Mouse (Mus musculus): ENCODE results near the gene Prrc2b. TPM values are rescaled to one million over a fixed set of nuclear protein-coding genes. Genes with fewer than 3 reads are reported as not detected.

Gene Prrc2b
- 42.5 and 43.5 TPM in 2 replicates for polyA plus RNA-seq (2012; rRNA removed)

GRCm38 (mm10) chr2:32150924-32151659, at the start of gene Prrc2b:
Prrc2b (plus strand) TSS chr2:32151082.
- no peaks in the 10 kb centered on the region for H3K36me3 ChIP-seq (ENCODE audit: control insufficient read depth, insufficient read depth, low read length)
- H3K4me3 ChIP-seq (ENCODE audit: insufficient read depth, low read depth, low read length), result peak within 1 kb of the TSS; percentile 70
- TF ChIP-seq CTCF (conservative IDR thresholded peaks at IDR 0.05; ENCODE audit: insufficient read depth, insufficient read length, low read depth, low read length), result no peak
- TF ChIP-seq POLR2A (IDR thresholded peaks at IDR 0.05; ENCODE audit: low read depth, low read length), result no peak
- peak within 1 kb of the TSS; percentile 83 for H3K27ac ChIP-seq (ENCODE audit: insufficient read depth, low read depth, low read length)
- WGBS, result 2% methylated on average over 115 of the region's 117 CpGs
- peaks cover 29% of the 10 kb centered on the region for H3K4me1 ChIP-seq (ENCODE audit: control insufficient read depth, insufficient read depth, low read length)
- peak; percentile 72 for DNase-seq
- no peaks in the 10 kb centered on the region for H3K27me3 ChIP-seq (replicated peaks; ENCODE audit: control insufficient read depth, insufficient read depth, low read length)

DNA sequence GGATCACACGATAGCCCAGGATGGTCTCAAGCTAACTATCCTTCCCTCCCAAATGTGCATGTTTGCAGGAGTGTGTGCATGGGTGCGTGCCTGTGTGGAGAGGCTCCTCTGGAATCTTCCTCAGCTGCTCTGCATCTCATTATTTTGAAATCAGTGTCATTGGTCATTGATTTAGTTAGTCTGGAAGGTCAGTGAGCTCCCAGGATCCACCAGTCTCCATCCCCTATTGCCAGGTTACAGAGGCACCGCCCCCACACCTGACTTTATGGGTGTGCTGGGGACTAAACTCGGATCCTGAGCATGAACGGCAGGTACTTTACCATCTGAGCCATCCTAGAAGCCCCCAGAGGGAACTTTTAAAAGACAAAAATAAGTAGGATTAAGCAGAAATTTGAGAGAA, 47.9 kb upstream of the Prrc2b start:
- WGBS, result 57% methylated on average over 5 of the region's 5 CpGs
- Histone ChIP-seq H3K36me3 (ENCODE audit: control insufficient read depth, insufficient read depth, low read length) (no peaks in the 10 kb centered on the region), H3K4me3 (ENCODE audit: insufficient read depth, low read depth, low read length) (no peak overlapping the region), H3K27me3 (replicated peaks; ENCODE audit: control insufficient read depth, insufficient read depth, low read length) (no peaks in the 10 kb centered on the region), H3K4me1 (ENCODE audit: control insufficient read depth, insufficient read depth, low read length) (no peaks in the 10 kb centered on the region), H3K27ac (ENCODE audit: insufficient read depth, low read depth, low read length) (no peak overlapping the region)
- TF ChIP-seq POLR2A (IDR thresholded peaks at IDR 0.05; ENCODE audit: low read depth, low read length), result no peak
- TF ChIP-seq CTCF (conservative IDR thresholded peaks at IDR 0.05; ENCODE audit: insufficient read depth, insufficient read length, low read depth, low read length), result no peak
- DNase-seq, result no peak

- no peak overlapping the region for H3K4me3 ChIP-seq (ENCODE audit: insufficient read depth, low read depth, low read length)
- TF ChIP-seq CTCF (conservative IDR thresholded peaks at IDR 0.05; ENCODE audit: insufficient read depth, insufficient read length, low read depth, low read length) (no peak), POLR2A (IDR thresholded peaks at IDR 0.05; ENCODE audit: low read depth, low read length) (no peak)
- no peak overlapping the region for H3K27ac ChIP-seq (ENCODE audit: insufficient read depth, low read depth, low read length)
- H3K27me3 ChIP-seq (replicated peaks; ENCODE audit: control insufficient read depth, insufficient read depth, low read length), result no peaks in the 10 kb centered on the region
- no peak for DNase-seq
- no peaks in the 10 kb centered on the region for H3K4me1 ChIP-seq (ENCODE audit: control insufficient read depth, insufficient read depth, low read length)
- no peaks in the 10 kb centered on the region for H3K36me3 ChIP-seq (ENCODE audit: control insufficient read depth, insufficient read depth, low read length)
- WGBS, result 76% methylated on average over 7 of the region's 7 CpGs
Measured at GRCm38 (mm10) chr2:32103557-32103956, 47.3 kb upstream of the Prrc2b start.

- DNase-seq, result no peak
- no peak overlapping the region for H3K27ac ChIP-seq (ENCODE audit: insufficient read depth, low read depth, low read length)
- H3K27me3 ChIP-seq (replicated peaks; ENCODE audit: control insufficient read depth, insufficient read depth, low read length), result no peaks in the 10 kb centered on the region
- 92% methylated on average over 7 of the region's 7 CpGs for WGBS
- H3K4me1 ChIP-seq (ENCODE audit: control insufficient read depth, insufficient read depth, low read length), result no peaks in the 10 kb centered on the region
- H3K36me3 ChIP-seq (ENCODE audit: control insufficient read depth, insufficient read depth, low read length), result no peaks in the 10 kb centered on the region
- no peak overlapping the region for H3K4me3 ChIP-seq (ENCODE audit: insufficient read depth, low read depth, low read length)
- TF ChIP-seq POLR2A (IDR thresholded peaks at IDR 0.05; ENCODE audit: low read depth, low read length), result no peak
- no peak for TF ChIP-seq CTCF (conservative IDR thresholded peaks at IDR 0.05; ENCODE audit: insufficient read depth, insufficient read length, low read depth, low read length)
Measured at GRCm38 (mm10) chr2:32104122-32104521, 46.8 kb upstream of the Prrc2b start.

DNA sequence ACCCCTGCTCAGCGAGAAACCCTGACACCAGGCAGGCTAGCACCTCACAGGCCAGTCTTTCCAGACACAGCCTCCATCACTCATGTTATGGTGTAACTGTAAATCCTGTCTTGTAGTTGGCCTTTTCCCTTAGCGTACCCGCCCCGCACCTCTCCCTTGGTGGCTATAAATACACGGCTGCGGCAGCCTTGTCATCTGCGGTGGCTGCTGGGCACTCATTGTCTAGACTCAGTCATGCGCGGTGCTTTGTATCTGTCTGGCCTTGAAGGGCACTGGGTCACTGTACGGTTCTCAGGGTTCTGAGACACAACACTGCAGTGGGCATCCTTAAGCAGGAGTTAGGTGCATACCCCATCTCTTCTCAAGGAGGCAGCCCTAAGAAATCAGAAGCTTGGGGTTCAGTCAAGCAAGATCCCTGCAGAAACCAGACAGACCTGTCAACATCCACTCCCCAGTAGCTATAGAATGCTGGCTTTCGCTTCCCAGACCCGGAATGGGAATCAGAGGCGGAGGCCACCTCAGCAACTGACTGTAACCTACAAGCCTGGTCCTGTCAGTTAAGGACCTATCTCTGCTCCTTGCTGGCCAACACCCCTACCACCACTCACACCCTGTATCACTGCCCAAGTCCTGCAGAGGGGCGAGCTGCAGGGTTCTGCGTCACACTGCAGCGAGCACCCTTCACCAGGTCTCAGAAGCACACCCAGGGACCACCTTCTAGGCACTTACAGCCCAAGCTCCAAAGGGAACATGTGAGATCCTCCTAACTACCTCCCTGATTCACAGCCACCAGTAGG, 45.6 kb upstream of the Prrc2b start:
- no peaks in the 10 kb centered on the region for H3K36me3 ChIP-seq (ENCODE audit: control insufficient read depth, insufficient read depth, low read length)
- 64% methylated on average over 16 of the region's 16 CpGs for WGBS
- H3K4me1 ChIP-seq (ENCODE audit: control insufficient read depth, insufficient read depth, low read length), result no peaks in the 10 kb centered on the region
- H3K27me3 ChIP-seq (replicated peaks; ENCODE audit: control insufficient read depth, insufficient read depth, low read length), result no peaks in the 10 kb centered on the region
- no peak overlapping the region for H3K4me3 ChIP-seq (ENCODE audit: insufficient read depth, low read depth, low read length)
- H3K27ac ChIP-seq (ENCODE audit: insufficient read depth, low read depth, low read length), result no peak overlapping the region
- TF ChIP-seq CTCF (conservative IDR thresholded peaks at IDR 0.05; ENCODE audit: insufficient read depth, insufficient read length, low read depth, low read length) (no peak), POLR2A (IDR thresholded peaks at IDR 0.05; ENCODE audit: low read depth, low read length) (no peak)
- no peak for DNase-seq

GRCm38 (mm10) chr2:32105930-32106329, 45.0 kb upstream of the Prrc2b start:
- H3K27me3 ChIP-seq (replicated peaks; ENCODE audit: control insufficient read depth, insufficient read depth, low read length), result no peaks in the 10 kb centered on the region
- no peaks in the 10 kb centered on the region for H3K4me1 ChIP-seq (ENCODE audit: control insufficient read depth, insufficient read depth, low read length)
- TF ChIP-seq CTCF (conservative IDR thresholded peaks at IDR 0.05; ENCODE audit: insufficient read depth, insufficient read length, low read depth, low read length), result no peak
- no peak for TF ChIP-seq POLR2A (IDR thresholded peaks at IDR 0.05; ENCODE audit: low read depth, low read length)
- no peak overlapping the region for H3K27ac ChIP-seq (ENCODE audit: insufficient read depth, low read depth, low read length)
- H3K4me3 ChIP-seq (ENCODE audit: insufficient read depth, low read depth, low read length), result no peak overlapping the region
- whole genome bisulfite sequencing, result 91% methylated on average over 7 of the region's 7 CpGs
- no peak for DNase-seq
- no peaks in the 10 kb centered on the region for H3K36me3 ChIP-seq (ENCODE audit: control insufficient read depth, insufficient read depth, low read length)

DNA sequence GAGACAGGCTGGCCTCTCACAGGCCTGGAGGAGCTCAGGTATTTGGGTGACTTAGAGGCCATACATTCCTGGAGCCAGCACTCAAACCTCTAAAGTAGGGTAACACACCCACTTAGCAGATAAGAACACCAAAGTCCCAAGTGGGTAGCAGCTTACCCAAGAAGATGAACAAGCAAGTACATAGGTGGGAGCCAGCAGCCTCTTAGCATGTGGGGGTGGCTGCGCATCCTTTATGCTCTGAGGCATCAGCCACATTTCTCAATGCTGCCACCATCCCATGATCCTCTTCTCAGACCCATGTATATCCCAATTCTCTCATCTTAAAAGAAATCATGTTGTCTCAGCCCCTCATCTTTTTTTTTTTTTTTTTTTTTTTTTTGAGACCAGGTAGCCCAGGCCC, 39.6 kb upstream of the Prrc2b start:
- Histone ChIP-seq H3K36me3 (ENCODE audit: control insufficient read depth, insufficient read depth, low read length) (no peaks in the 10 kb centered on the region), H3K27me3 (replicated peaks; ENCODE audit: control insufficient read depth, insufficient read depth, low read length) (no peaks in the 10 kb centered on the region), H3K4me1 (ENCODE audit: control insufficient read depth, insufficient read depth, low read length) (no peaks in the 10 kb centered on the region), H3K27ac (ENCODE audit: insufficient read depth, low read depth, low read length) (no peak overlapping the region), H3K4me3 (ENCODE audit: insufficient read depth, low read depth, low read length) (no peak overlapping the region)
- DNase-seq, result no peak
- WGBS, result 100% methylated on average over 1 of the region's 1 CpGs
- TF ChIP-seq CTCF (conservative IDR thresholded peaks at IDR 0.05; ENCODE audit: insufficient read depth, insufficient read length, low read depth, low read length) (no peak), POLR2A (IDR thresholded peaks at IDR 0.05; ENCODE audit: low read depth, low read length) (no peak)

Data from kidney, adult 2 months (tissue).